Mouse (Mus musculus): ENCODE data around the gene Gm3194.
"Not testable (repeated sequence)": the region's sequence is repeated elsewhere in the genome, so short reads cannot be mapped to it uniquely, and the experiment has no call there.

Gene Gm3194

DNA sequence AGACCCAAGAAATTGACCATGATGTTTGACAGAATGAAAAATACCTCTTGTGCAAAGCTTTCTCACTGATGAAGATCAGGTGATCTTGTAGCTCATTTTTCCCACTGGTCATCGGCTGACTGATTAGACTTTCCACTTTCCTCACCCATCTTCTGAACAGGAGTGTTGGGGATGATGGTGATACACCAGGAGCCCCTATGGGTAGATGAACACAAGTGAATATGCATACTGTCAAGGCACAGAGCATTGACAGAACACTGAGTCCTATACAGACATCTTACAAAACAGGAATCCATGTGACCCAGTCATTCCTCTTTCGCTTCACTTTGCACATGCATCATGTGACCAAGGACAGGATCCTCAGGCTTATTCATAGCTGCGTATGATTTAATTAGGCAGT, at the start of gene Gm3194:
TSS of gene Gm3194 (minus strand) at position 101 of the 400 bp plus-strand sequence.
- not testable (repeated sequence) for DNase-seq (ENCODE audit: low read depth, low spot score)

DNA sequence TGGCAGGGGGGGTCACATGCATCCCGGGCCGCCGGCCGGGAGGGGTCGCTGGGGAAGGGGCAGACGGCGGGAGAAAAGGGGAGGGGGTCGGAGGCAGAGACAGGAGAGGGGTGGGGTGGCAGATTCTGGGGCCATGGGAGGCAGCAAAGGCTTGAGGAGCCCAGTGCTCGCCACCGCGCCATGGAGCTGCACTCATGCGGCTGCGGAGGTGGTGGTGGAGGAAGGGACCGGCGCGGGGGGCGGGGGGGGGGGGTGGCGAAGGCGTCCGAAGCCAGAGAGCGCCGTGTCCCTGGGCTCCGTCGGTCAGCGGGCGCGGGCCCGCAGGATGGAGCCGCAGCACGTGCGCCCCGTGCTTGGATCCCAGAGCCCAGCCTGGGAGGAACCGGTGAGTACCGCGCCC, 46.1 kb upstream of the Gm3194 start, which contains the start of gene Gm3488:
TSS of gene Gm3488 (plus strand) at position 301 of the 400 bp plus-strand sequence.
- DNase-seq (ENCODE audit: low read depth, low spot score): not testable (repeated sequence)

DNA sequence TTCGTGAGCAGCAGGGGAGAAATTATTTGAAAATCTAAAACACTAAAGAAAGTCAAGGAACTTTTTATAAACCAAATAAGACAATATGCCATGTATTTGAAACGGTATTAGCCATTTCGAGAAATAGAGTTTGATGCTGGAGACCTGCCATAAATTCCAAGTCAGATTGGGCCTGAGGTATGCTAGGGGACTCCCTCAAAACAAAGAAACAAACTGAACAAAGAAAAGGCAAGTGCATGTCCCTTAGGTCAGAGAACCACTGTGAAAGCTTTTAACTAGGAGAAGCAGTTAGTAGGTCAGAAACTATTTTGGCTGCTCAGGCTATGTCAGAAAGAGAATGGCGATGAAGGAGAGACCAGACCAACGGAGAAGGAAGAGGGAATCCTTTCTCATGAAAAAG, 28.6 kb upstream of the Gm3194 start, which contains the start of gene Gm3187:
TSS of gene Gm3187 (plus strand) at position 301 of the 400 bp plus-strand sequence.
- not testable (repeated sequence) for DNase-seq (ENCODE audit: low read depth, low spot score)

GRCm38 (mm10) chr14:5477730-5478129, 22.5 kb upstream of the Gm3194 start, which contains the start of gene Gm8246:
Gene Gm8246 (minus strand): TSS chr14:5477830.
- DNase-seq (ENCODE audit: low read depth, low spot score): not testable (repeated sequence)

- not testable (repeated sequence) for DNase-seq (ENCODE audit: low read depth, low spot score)
Observed at GRCm38 (mm10) chr14:5460469-5460868, 5.2 kb upstream of the Gm3194 start.

DNA sequence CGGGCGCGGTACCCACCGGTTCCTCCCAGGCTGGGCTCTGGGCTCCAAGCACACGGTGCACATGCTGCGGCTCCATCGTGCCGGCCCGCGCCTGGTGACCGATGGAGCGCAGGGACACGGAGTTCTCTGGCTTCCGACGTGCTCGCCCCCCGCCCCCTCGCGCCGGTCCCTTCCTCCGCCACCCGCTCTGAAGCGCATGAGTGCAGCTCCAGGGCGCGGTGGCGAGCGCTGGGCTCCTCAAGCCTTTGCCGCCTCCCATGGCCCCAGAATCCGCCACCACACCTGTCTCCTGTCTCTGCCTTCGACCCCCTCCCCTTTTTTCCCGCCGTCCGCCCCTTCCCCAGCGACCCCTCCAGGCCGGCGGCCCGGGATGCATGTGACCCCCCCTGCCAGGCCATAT, 66.3 kb downstream of the Gm3194 start, which contains the start of gene Gm3500:
TSS of gene Gm3500 (minus strand) at position 101 of the 400 bp plus-strand sequence.
- DNase-seq (ENCODE audit: low read depth, low spot score): not testable (repeated sequence)
